Mouse (Mus musculus) megakaryocyte, embryonic 14.5 days (primary cell): ENCODE data around the gene Ncoa3.

Source experiments
- FLI1 ChIP-seq: IDR thresholded peaks from 2 replicates; pipeline ENCODE4 v1.6.1; 2012; ENCODE audit warnings: low read length, inconsistent platforms, mixed read lengths
- GATA1 ChIP-seq: IDR thresholded peaks from 3 replicates; pipeline ENCODE4 v1.6.1; 2012; ENCODE audit warnings: mixed read lengths, low read length, inconsistent platforms, borderline replicate concordance

DNA sequence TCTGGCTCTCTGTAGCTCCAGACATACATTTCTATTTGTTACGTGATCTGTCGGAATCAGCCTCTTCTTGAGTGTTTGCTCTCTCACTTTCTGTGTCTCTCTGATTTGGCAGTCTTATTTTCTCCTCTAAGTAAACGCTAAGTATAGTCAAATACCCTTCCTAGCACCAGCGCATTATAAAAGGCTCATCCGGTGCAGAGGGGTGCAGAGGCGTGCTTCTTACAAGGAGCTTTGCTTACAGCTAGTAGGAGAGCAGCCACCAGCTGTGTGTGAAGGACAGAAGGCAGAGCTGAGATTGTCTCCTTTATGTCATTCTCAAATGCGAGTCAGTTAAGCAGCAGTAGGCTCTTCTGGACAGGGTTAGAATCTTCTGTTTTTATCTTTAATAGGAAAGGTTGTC, 59.5 kb downstream of the Ncoa3 start:
- no peak for TF ChIP-seq GATA1
- no peak for TF ChIP-seq FLI1
